Mouse (Mus musculus): Measurements from ENCODE around the gene Ky.

Ky gene

DNA sequence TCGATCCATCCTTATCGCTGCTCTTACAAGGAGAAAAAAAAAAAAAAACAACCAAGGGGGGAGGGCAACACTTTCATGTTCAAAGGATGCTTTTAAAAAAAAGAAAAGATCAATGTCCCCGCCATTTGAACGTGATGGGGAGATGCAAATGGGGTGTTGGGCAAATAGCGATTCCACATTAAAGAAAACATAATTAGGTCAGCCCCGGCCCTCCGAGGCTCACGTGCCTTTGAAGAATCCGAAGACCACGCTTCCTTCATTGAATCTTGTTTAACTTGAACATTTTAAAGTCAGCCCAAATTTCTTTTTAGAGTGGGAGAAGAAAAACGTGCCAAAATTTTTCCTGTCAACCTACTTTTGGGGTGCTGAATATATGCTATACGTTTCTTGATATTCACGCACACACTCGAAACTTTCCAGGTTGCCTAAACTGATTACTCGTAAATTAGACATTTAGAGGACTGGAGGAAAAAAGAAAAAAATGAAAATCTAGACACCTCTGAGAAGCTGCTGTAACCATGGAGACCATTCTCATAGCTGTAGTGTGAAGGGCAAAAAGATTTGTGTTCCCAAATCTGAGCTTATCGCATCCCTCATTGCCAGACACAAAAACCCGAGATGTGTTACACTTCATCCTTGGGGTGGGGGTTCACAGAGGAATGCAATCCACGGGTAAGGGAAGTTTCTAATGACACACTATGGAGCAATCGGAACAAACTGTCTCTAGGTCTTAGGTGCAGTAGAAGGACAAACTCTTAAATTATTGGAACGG is 40.9 kb downstream of the Ky start:
- DNase-seq (ENCODE audit: extremely low read depth, insufficient read length, low spot score) = no peak

DNA sequence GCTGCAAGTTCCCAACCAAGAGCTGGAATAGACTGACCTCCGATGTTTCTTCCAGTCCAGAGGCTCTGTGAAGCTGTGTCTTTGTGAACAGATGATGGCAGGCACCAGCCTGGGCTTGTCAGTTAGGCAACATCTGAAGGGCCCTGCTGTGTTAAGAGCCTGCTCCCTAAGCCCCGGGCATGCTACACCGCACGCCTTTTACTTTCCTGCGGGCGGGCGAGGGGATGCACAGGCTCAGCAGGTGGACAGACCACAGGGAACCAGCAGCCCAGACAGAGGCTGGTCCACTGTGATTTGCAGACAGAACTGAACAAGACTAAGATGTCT is 41.4 kb downstream of the Ky start:
- no peak for DNase-seq (ENCODE audit: extremely low read depth, insufficient read length, low spot score)

DNA sequence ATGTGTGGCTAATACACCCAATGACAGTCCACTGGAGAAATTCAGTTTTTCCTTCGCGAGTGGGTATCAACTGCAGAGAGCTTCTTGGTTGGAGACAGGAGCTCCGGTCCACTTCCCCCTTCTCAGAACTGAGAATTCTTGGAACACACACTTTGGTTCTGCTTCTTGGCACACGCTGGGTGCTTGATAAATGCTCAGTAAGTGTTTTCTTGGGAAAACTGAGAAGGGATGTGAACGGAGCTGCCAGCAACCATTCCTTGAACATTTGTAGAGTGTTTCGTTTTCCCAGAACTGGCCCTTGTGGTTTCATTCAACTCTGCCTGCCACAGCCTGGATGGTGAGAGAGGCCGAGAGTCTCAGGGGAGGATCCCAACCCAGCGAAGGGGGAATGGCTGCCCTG is 43.7 kb downstream of the Ky start:
- no peak for DNase-seq (ENCODE audit: extremely low read depth, insufficient read length, low spot score)

GRCm38 (mm10) chr9:102551771-102552170 is 46.2 kb downstream of the Ky start:
- DNase-seq (ENCODE audit: extremely low read depth, insufficient read length, low spot score) = no peak

DNA sequence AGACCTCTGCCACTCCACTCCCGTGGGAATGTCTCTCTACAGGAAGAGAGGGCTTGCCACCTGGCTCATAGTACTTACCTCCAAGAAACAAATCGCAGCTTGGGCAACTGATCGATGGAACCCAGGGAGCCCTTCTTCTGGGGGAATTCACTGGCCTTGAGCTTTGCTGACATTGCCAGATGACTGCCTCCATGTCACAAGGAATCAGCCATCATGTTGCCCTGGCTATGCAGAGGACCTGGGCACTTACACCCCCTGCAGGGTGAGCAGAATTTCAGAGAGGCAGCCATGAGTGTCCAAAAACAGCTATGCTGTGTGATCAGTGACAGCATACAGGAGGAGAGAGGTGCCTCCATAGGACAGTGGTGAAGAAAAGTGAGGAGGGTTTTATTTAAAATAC is 48.2 kb downstream of the Ky start:
- no peak for DNase-seq (ENCODE audit: extremely low read depth, insufficient read length, low spot score)

DNA sequence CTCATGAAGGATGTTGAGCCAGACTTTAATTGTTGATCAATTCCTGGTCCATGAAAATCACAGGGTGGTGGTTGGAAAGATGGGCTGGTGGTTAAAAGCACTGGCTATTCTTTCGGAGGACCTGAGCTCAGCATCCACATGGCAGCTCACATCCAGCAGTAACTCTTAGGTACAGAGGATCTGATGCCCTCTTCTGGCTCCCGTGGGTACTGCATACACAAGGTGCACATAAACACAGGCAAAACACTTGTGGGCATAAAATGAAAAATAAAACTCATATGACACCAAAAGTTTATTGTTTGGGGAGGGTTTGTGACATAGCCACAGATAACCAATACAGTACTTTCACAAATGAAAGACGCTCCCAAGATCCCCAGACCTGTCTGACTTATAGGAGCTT is 52.9 kb downstream of the Ky start:
- no peak for DNase-seq (ENCODE audit: extremely low read depth, insufficient read length, low spot score)

- no peak for DNase-seq (ENCODE audit: extremely low read depth, insufficient read length, low spot score)
These were observed 67.3 kb downstream of the Ky start for GRCm38 (mm10) chr9:102572888-102573287.

- no peak for DNase-seq (ENCODE audit: extremely low read depth, insufficient read length, low spot score)
These were observed 71.9 kb downstream of the Ky start for GRCm38 (mm10) chr9:102577480-102577879.

- DNase-seq (ENCODE audit: extremely low read depth, insufficient read length, low spot score) = no peak
These were observed 76.4 kb downstream of the Ky start for GRCm38 (mm10) chr9:102581921-102582469.

- no peak for DNase-seq (ENCODE audit: extremely low read depth, insufficient read length, low spot score)
These were observed 81.8 kb downstream of the Ky start for GRCm38 (mm10) chr9:102587347-102587746.

DNA sequence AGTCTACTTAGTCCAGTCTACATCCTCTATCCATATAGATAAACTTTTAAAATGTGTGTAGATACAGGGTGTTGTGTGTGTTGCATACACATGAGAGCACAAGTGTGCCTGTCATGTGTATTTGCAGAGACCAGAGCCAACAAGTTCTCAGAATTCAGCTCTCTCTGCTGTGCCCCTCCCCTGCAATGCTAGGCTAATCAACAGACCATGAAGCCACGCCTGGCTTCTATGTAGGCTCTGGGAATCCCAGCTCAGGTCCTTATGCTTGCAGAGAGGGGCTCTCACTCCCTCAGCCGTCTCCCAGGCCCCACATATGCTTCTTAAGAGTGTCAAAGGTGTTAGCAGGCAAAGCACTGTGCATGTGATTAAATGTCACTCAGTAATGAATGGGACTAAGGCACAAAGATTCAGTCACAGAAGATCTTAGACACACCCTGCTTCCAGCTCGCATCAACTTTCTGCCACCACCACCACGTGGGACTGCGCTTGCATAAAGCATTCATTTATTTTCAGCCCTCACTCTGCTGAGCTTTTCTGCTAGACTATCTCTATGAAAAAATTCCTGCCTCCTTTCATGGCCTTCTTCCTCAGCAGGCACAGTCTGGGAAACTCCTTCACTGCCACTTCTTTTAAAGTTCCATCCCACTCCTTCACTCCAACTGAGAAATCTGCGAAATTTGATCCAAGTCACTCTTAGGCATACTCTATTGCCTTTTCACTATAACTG is 89.3 kb downstream of the Ky start:
- no peak for DNase-seq (ENCODE audit: extremely low read depth, insufficient read length, low spot score)
